Mouse (Mus musculus) thymus, adult 2 months (tissue): Measurements from ENCODE around the gene Evi5l.

Source experiments
- CTCF ChIP-seq: fragments of 200-500 bp; IDR thresholded peaks from 2 replicates; pipeline ENCODE4 v1.5.1; 2012; ENCODE audit warnings: mild to moderate bottlenecking, control low read depth, low read length, moderate library complexity, borderline replicate concordance; ENCODE audit not compliant: control insufficient read depth, poor library complexity, insufficient read depth; ENCODE audit errors: extremely low read depth
- POLR2A ChIP-seq: fragments of 200-500 bp; IDR thresholded peaks from 2 replicates; pipeline ENCODE4 v1.6.1; 2012; ENCODE audit warnings: mild to moderate bottlenecking, low read length, control low read depth, moderate library complexity; ENCODE audit not compliant: control insufficient read depth, poor library complexity, insufficient read depth; ENCODE audit errors: extremely low read depth

DNA sequence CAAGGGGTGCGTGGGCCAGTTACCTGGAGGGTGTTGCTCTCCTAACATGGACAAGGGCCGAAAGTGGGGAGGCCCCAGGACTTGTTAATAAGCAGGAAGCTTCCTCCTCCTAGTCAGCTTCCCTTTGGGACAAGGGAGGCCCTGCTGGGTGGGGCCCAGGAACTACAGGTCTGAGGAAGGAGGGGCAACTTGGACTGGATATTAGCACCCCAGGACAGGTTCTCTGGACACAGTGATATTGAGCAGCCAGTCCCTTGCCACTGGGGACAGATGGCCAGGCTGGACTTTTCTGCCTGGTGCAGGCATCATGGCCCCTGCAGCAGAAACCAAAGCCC lies 40.6 kb downstream of the Evi5l start:
- TF ChIP-seq POLR2A (no peak), CTCF (no peak)
